Mouse (Mus musculus): ENCODE measurements around the gene Vars2.

Gene Vars2

GRCm38 (mm10) chr17:35667334-35668065 is at the start of gene Vars2:
Gene Vars2 (minus strand): TSS chr17:35667592.
- DNase-seq = peak; percentile 96

GRCm38 (mm10) chr17:35717080-35717479 is 49.7 kb upstream of the Vars2 start:
- no peak for DNase-seq

GRCm38 (mm10) chr17:35716114-35716513 is 48.7 kb upstream of the Vars2 start:
- no peak for DNase-seq

GRCm38 (mm10) chr17:35710705-35711347 is 43.4 kb upstream of the Vars2 start:
- no peak for DNase-seq

- DNase-seq = no peak
Measured at GRCm38 (mm10) chr17:35708611-35709010, 41.2 kb upstream of the Vars2 start.

- DNase-seq = no peak
Measured at GRCm38 (mm10) chr17:35707929-35708328, 40.5 kb upstream of the Vars2 start.

- DNase-seq = no peak
Measured at GRCm38 (mm10) chr17:35705836-35706235, 38.4 kb upstream of the Vars2 start.

- DNase-seq = peak; percentile 46
Measured at GRCm38 (mm10) chr17:35704621-35705464, 37.5 kb upstream of the Vars2 start, which contains the start of gene Ddr1. Gene Ddr1 (minus strand): TSS chr17:35704621.

- no peak for DNase-seq
Measured at GRCm38 (mm10) chr17:35703751-35704271, 36.4 kb upstream of the Vars2 start.

GRCm38 (mm10) chr17:35703065-35703464 is 35.7 kb upstream of the Vars2 start:
- DNase-seq = no peak

GRCm38 (mm10) chr17:35702605-35703004 is 35.2 kb upstream of the Vars2 start:
- DNase-seq = no peak

GRCm38 (mm10) chr17:35701978-35702461 is 34.6 kb upstream of the Vars2 start:
- no peak for DNase-seq

- DNase-seq = no peak
Measured at GRCm38 (mm10) chr17:35701203-35701977, 34.0 kb upstream of the Vars2 start.

- DNase-seq = peak; percentile 85
Measured at GRCm38 (mm10) chr17:35700371-35700961, 33.1 kb upstream of the Vars2 start.

GRCm38 (mm10) chr17:35699919-35700318 is 32.5 kb upstream of the Vars2 start:
- peak; percentile 68 for DNase-seq

- DNase-seq = no peak
Measured at GRCm38 (mm10) chr17:35698501-35698883, 31.1 kb upstream of the Vars2 start.

- DNase-seq = peak; percentile 37
Measured at GRCm38 (mm10) chr17:35697759-35698500, 30.5 kb upstream of the Vars2 start.

GRCm38 (mm10) chr17:35697429-35697758 is 30.0 kb upstream of the Vars2 start:
- no peak for DNase-seq

- DNase-seq = no peak
Measured at GRCm38 (mm10) chr17:35696691-35697090, 29.3 kb upstream of the Vars2 start.

- no peak for DNase-seq
Measured at GRCm38 (mm10) chr17:35695289-35695688, 27.9 kb upstream of the Vars2 start.

- no peak for DNase-seq
Measured at GRCm38 (mm10) chr17:35693906-35694305, 26.5 kb upstream of the Vars2 start.

Data from right cerebral cortex, postnatal 25 days (tissue).